Mouse (Mus musculus) heart, embryonic 12.5 days (tissue): Measurements from ENCODE around the gene Gm11011. TPM values are rescaled to one million over a fixed set of nuclear protein-coding genes. Genes with fewer than 3 reads are reported as not detected.

Source experiments
- ATAC-seq: fragments of 200-750 bp; cut with Nextera tagmentation; 2 replicates; pipeline ENCODE4 v1.8.0; 2017; ENCODE audit warnings: moderate TSS enrichment, moderate library complexity; ENCODE audit not compliant: insufficient number of reproducible peaks, low FRiP score
- H3K27ac ChIP-seq: fragments of 300-500 bp; sonication (generic); 2 replicates; pipeline ENCODE4 v1.5.1; 2016; ENCODE audit warnings: mild to moderate bottlenecking, moderate library complexity; ENCODE audit not compliant: poor library complexity, severe bottlenecking
- H3K27me3 ChIP-seq: fragments of 300-500 bp; sonication (generic); replicated peaks from 2 replicates; pipeline ENCODE4 v1.6.1; 2016; ENCODE audit warnings: mild to moderate bottlenecking, moderate library complexity
- H3K36me3 ChIP-seq: fragments of 300-500 bp; sonication (generic); 2 replicates; pipeline ENCODE4 v1.6.1; 2016; ENCODE audit warnings: mild to moderate bottlenecking, moderate library complexity
- H3K4me1 ChIP-seq: fragments of 300-500 bp; sonication (generic); replicated peaks from 2 replicates; pipeline ENCODE4 v1.6.1; 2016; ENCODE audit warnings: mild to moderate bottlenecking
- H3K4me2 ChIP-seq: fragments of 300-500 bp; sonication (generic); 2 replicates; pipeline ENCODE4 v1.6.1; 2016; ENCODE audit warnings: mild to moderate bottlenecking, moderate library complexity
- H3K4me3 ChIP-seq: fragments of 300-500 bp; sonication (generic); 2 replicates; pipeline ENCODE4 v1.5.1; 2016; ENCODE audit warnings: mild to moderate bottlenecking
- H3K9ac ChIP-seq: fragments of 300-500 bp; sonication (generic); 2 replicates; pipeline ENCODE4 v1.6.1; 2016; ENCODE audit warnings: mild to moderate bottlenecking, moderate library complexity
- H3K9me3 ChIP-seq: fragments of 300-500 bp; sonication (generic); replicated peaks from 2 replicates; pipeline ENCODE4 v1.6.1; 2016; ENCODE audit warnings: mild to moderate bottlenecking, moderate library complexity
- WGBS: fragments of 180-500 bp; shearing (Covaris S2); methylation state at CpG from one replicate; pipeline ENCODE4 v1.1.7; 2016; 5-methylcytosine and 5-hydroxymethylcytosine counted together
- polyA plus RNA-seq: library from polyadenylated mRNA; unstranded; fragments of >200 nt; fragmentation: Nextera tagmentation; extraction: Ambion mirVana; gene quantifications from 2 replicates; pipeline ENCODE4 v1.2.1, GENCODE M21; 2016

Gm11011 gene
- polyA plus RNA-seq, 1 experiment from 2014 or later: not detected

GRCm38 (mm10) chr2:169611557-169611956, 24.0 kb upstream of the Gm11011 start:
- H3K27me3 ChIP-seq: no peaks in the 10 kb centered on the region
- no peak overlapping the region for H3K27ac ChIP-seq
- H3K9me3 ChIP-seq: no peaks in the 10 kb centered on the region
- no peak overlapping the region for H3K4me3 ChIP-seq
- no peak overlapping the region for H3K4me2 ChIP-seq
- no peaks in the 10 kb centered on the region for H3K36me3 ChIP-seq
- 43% methylated on average over 7 of the region's 7 CpGs for WGBS
- ATAC-seq: no peak
- H3K9ac ChIP-seq: no peak overlapping the region
- H3K4me1 ChIP-seq: peaks cover 16% of the 10 kb centered on the region

GRCm38 (mm10) chr2:169610882-169611281, 23.3 kb upstream of the Gm11011 start:
- H3K27ac ChIP-seq: no peak overlapping the region
- WGBS: 82% methylated on average over 8 of the region's 8 CpGs
- no peak overlapping the region for H3K4me2 ChIP-seq
- no peak overlapping the region for H3K4me3 ChIP-seq
- no peak overlapping the region for H3K9ac ChIP-seq
- H3K36me3 ChIP-seq: no peaks in the 10 kb centered on the region
- H3K27me3 ChIP-seq: 0 out of 2 replicates have a peak, but pooled peaks cover under 1% of the 10 kb centered on the region
- H3K4me1 ChIP-seq: peaks cover 16% of the 10 kb centered on the region
- H3K9me3 ChIP-seq: no peaks in the 10 kb centered on the region
- ATAC-seq: no peak

DNA sequence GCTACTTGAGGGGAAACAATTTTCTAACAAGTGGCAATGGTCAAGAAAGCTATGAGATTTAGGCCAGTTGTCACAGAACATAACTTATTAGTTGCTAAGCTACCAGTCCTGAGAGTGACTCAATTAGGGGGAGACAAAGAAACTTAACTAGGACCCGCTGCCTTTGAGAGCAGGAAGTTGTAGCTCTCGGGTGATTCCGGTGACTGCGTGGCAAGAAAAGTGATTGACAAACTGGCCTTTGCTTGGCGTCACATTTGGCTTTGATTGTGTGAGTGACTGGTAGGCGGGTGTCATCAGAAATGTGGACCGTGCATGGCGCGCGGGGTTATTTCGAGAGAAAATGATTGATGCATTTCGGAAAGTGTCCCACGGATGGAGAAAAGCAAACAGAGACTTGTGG, 22.4 kb upstream of the Gm11011 start:
- H3K9me3 ChIP-seq: no peaks in the 10 kb centered on the region
- no peak overlapping the region for H3K9ac ChIP-seq
- no peak overlapping the region for H3K4me2 ChIP-seq
- H3K36me3 ChIP-seq: no peaks in the 10 kb centered on the region
- ATAC-seq: no peak
- H3K27ac ChIP-seq: no peak overlapping the region
- H3K4me3 ChIP-seq: no peak overlapping the region
- 0 out of 2 replicates have a peak, but pooled peaks cover 7% of the 10 kb centered on the region for H3K27me3 ChIP-seq
- peaks cover 16% of the 10 kb centered on the region for H3K4me1 ChIP-seq
- 47% methylated on average over 13 of the region's 13 CpGs for WGBS

DNA sequence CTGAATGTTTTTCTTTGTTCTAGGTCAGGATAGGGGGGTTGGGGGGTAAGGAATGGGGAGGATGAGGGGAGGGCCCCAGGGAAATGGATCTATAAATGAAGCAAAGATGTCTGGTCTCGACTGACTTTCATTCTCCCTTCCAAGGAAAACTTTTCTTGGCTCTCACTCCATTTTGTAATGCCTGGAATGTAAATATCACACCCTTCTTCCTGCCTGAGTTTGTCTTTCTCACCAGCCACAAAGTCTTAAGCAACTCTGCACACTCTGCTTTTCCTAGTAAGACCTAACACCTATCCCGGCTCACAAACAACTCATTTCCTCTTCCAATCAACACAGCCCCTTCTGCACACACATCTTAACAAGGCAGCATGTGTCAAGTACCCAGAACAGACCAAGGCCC, 20.2 kb upstream of the Gm11011 start:
- H3K9me3 ChIP-seq: no peaks in the 10 kb centered on the region
- no peak for ATAC-seq
- peaks cover 7% of the 10 kb centered on the region; the same call in 1 of the 2 replicates for H3K27me3 ChIP-seq
- no peaks in the 10 kb centered on the region for H3K36me3 ChIP-seq
- H3K4me1 ChIP-seq: peaks cover 16% of the 10 kb centered on the region
- no peak overlapping the region for H3K4me3 ChIP-seq
- no peak overlapping the region for H3K9ac ChIP-seq
- no peak overlapping the region for H3K4me2 ChIP-seq
- 21% methylated on average over 2 of the region's 2 CpGs for WGBS
- H3K27ac ChIP-seq: 0 out of 2 replicates have a peak overlapping the region, but pooled peaks have one; percentile 10

DNA sequence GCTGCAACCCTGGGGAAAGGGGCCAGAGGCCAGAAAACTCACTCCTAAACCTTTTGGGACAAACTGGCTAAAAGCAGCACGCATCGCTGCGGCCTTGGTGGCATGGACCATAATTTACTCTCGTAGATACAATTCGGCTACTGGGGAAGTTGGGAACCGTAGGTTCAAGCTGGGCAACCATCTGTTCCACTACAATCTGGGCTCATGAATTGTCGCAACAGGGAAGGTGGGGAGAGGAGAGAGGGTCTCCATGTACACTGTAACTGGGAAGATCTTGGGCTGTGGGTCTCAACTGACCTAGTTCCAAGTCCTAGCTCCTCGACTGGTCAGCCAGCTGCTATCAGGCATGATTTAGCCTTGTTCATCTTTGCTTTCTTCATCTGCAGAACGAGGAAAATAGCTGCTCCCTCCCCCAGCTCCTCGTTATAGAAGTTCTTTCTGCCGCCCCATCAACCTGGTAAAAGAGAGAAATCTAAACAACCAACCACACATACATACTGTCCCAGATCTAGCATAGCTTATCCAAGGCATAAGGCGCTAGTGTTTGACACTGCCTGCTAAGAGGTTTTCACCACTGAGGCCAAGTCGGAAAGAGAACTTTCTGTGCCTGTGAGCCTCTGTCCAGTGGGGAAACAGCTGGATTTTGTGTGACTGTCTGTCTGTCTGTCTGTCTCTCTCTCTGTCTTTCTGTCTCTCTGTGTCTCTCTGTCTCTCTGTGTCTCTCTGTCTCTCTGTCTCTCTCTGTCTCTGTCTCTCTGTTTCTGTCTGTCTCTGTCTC, 19.5 kb upstream of the Gm11011 start:
- Histone ChIP-seq H3K4me1 (peaks cover 16% of the 10 kb centered on the region), H3K4me2 (no peak overlapping the region), H3K27ac (no peak overlapping the region), H3K9me3 (no peaks in the 10 kb centered on the region), H3K36me3 (no peaks in the 10 kb centered on the region), H3K27me3 (peaks cover 7% of the 10 kb centered on the region; the same call in 1 of the 2 replicates), H3K9ac (no peak overlapping the region), H3K4me3 (no peak overlapping the region)
- 79% methylated on average over 13 of the region's 13 CpGs for WGBS
- no peak for ATAC-seq

DNA sequence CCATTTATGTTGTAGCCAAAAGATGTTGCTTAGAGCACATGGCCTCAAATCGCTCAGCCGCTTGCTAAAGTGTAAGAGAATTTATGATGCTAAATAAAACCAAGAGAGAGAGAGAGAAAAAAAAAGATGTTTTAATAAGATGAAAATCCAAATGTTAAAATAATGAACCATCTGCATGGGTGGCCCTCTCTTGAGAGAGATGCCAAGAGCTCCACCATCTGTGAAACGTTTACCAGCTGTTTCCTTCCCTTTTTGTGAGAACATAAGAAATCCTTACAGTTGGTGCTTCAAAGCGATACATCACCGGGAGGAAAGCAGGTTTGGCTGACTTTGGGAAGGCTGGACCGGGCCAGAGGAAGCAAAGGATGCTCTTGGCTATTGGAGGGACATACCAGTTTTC, 12.6 kb upstream of the Gm11011 start:
- Histone ChIP-seq H3K4me3 (no peak overlapping the region), H3K4me2 (no peak overlapping the region), H3K4me1 (no peaks in the 10 kb centered on the region), H3K27me3 (no peaks in the 10 kb centered on the region; the same call in 1 of the 2 replicates), H3K9ac (no peak overlapping the region), H3K9me3 (no peaks in the 10 kb centered on the region), H3K36me3 (no peaks in the 10 kb centered on the region), H3K27ac (no peak overlapping the region)
- no peak for ATAC-seq
- WGBS: 75% methylated on average over 6 of the region's 6 CpGs

- 79% methylated on average over 4 of the region's 4 CpGs for WGBS
- Histone ChIP-seq H3K9me3 (no peaks in the 10 kb centered on the region), H3K27me3 (no peaks in the 10 kb centered on the region; the same call in 1 of the 2 replicates), H3K4me2 (no peak overlapping the region), H3K27ac (no peak overlapping the region), H3K36me3 (no peaks in the 10 kb centered on the region), H3K4me3 (no peak overlapping the region), H3K9ac (no peak overlapping the region), H3K4me1 (no peaks in the 10 kb centered on the region)
- no peak for ATAC-seq
Measured at GRCm38 (mm10) chr2:169599591-169599990, 12.0 kb upstream of the Gm11011 start.

GRCm38 (mm10) chr2:169597971-169598370, 10.4 kb upstream of the Gm11011 start:
- Histone ChIP-seq H3K27ac (no peak overlapping the region), H3K4me1 (no peaks in the 10 kb centered on the region), H3K9ac (no peak overlapping the region), H3K9me3 (no peaks in the 10 kb centered on the region), H3K27me3 (no peaks in the 10 kb centered on the region; the same call in 1 of the 2 replicates), H3K4me2 (no peak overlapping the region), H3K4me3 (no peak overlapping the region), H3K36me3 (no peaks in the 10 kb centered on the region)
- no peak for ATAC-seq
- 85% methylated on average over 8 of the region's 8 CpGs for WGBS

DNA sequence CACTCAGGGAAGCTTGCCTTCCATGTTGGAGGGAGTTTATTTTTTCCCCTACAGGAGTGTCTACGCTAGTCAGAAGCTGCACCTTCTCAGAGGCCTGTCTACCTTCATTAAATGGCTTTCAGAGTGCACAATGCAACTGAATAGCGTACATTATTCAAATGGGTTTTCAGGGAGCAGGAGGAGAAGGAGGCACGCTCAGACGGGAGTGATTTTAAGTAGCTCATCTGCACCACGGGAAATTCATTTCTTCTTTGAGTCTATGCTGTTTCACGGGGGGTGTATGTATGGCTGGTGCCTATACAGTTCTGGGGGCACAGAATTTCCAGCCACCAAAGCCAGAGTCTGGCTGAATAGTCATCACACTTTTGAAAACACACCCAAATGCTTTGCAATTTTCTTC, 9.8 kb upstream of the Gm11011 start:
- Histone ChIP-seq H3K27ac (no peak overlapping the region), H3K4me2 (no peak overlapping the region), H3K36me3 (no peaks in the 10 kb centered on the region), H3K4me3 (no peak overlapping the region), H3K27me3 (no peaks in the 10 kb centered on the region), H3K4me1 (no peaks in the 10 kb centered on the region), H3K9ac (no peak overlapping the region), H3K9me3 (no peaks in the 10 kb centered on the region)
- 84% methylated on average over 6 of the region's 6 CpGs for WGBS
- no peak for ATAC-seq

- Histone ChIP-seq H3K36me3 (no peaks in the 10 kb centered on the region), H3K4me2 (no peak overlapping the region), H3K27ac (no peak overlapping the region), H3K9ac (no peak overlapping the region), H3K27me3 (no peaks in the 10 kb centered on the region), H3K4me1 (no peaks in the 10 kb centered on the region), H3K9me3 (no peaks in the 10 kb centered on the region), H3K4me3 (no peak overlapping the region)
- WGBS: 55% methylated on average over 3 of the region's 3 CpGs
- no peak for ATAC-seq
Measured at GRCm38 (mm10) chr2:169593742-169594141, 6.2 kb upstream of the Gm11011 start.

DNA sequence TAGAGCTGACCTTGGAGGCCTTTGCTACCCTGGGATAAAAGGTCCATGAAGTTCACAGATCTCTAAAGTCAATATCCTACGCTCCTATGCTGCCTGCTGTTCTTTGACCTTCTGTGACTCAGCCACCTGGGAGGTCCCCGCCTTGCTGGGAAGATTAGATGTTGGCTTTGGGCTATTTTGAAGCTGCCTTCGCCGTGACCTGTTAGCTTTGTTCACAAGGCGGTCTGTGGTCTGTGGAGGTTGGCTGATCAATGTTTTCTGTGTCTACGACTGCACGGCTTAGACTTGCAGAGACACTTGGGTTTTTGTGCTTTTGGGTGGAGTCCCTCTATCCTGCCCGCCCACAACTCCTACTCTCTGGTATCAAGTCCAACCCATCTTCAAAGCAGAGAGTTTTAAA, 2.9 kb upstream of the Gm11011 start:
- 62% methylated on average over 8 of the region's 8 CpGs for WGBS
- H3K27ac ChIP-seq: no peak overlapping the region

DNA sequence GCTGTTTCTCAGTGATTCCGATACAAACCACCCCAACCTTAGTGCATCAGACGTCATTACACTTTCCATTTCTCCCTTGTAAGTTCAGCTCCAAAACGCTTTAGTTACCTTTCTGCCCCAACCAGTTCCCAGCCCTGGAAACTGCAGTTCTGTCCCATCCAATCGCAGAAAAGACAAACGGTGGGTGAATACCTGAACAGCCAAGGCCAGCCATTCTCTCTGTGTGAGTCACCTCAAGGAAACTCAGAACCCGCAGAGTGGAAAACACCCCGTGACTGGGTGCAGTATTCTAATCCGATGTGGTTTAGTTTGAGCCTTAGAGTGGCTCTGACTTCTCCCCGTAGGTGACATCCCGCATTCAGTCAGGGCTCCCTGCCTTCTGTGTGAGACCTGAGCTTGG, 2.2 kb upstream of the Gm11011 start:
- Histone ChIP-seq H3K4me3 (no peak overlapping the region), H3K9ac (no peak overlapping the region), H3K27ac (no peak overlapping the region), H3K4me1 (no peaks in the 10 kb centered on the region), H3K27me3 (no peaks in the 10 kb centered on the region), H3K4me2 (no peak overlapping the region), H3K36me3 (no peaks in the 10 kb centered on the region), H3K9me3 (no peaks in the 10 kb centered on the region)
- 84% methylated on average over 10 of the region's 10 CpGs for WGBS
- no peak for ATAC-seq

More for the DNA sequence above, 2.9 kb upstream of the Gm11011 start:
- no peaks in the 10 kb centered on the region for H3K9me3 ChIP-seq
- no peaks in the 10 kb centered on the region for H3K4me1 ChIP-seq
- H3K4me3 ChIP-seq: no peak overlapping the region
- no peaks in the 10 kb centered on the region for H3K27me3 ChIP-seq
- no peaks in the 10 kb centered on the region for H3K36me3 ChIP-seq
- H3K4me2 ChIP-seq: no peak overlapping the region
- H3K9ac ChIP-seq: no peak overlapping the region
- no peak for ATAC-seq
